Mouse (Mus musculus) intestine, embryonic 16.5 days (tissue): ENCODE results near the gene Intu. TPM values are rescaled to one million over a fixed set of nuclear protein-coding genes. Genes with fewer than 3 reads are reported as not detected.

Experiments used
- ATAC-seq: fragments of 200-750 bp; cut with Nextera tagmentation; 2 replicates; pipeline ENCODE4 v1.8.0; 2017; ENCODE audit warnings: moderate TSS enrichment, moderate library complexity
- H3K27ac ChIP-seq: fragments of 300-500 bp; sonication (generic); 2 replicates; pipeline ENCODE4 v1.5.1; 2014; ENCODE audit warnings: mild to moderate bottlenecking, low read length
- H3K27me3 ChIP-seq: fragments of 300-500 bp; sonication (generic); replicated peaks from 2 replicates; pipeline ENCODE4 v1.6.1; 2014; ENCODE audit warnings: low read length, control low read depth, mixed read lengths; ENCODE audit not compliant: control insufficient read depth, insufficient read depth
- H3K36me3 ChIP-seq: fragments of 300-500 bp; sonication (generic); 2 replicates; pipeline ENCODE4 v1.6.1; 2014; ENCODE audit warnings: low read length, control low read depth; ENCODE audit not compliant: control insufficient read depth, insufficient read depth
- H3K4me1 ChIP-seq: fragments of 300-500 bp; sonication (generic); 2 replicates; pipeline ENCODE4 v1.6.1; 2014; ENCODE audit warnings: low read length, control low read depth, mixed read lengths; ENCODE audit not compliant: control insufficient read depth, insufficient read depth
- H3K4me2 ChIP-seq: fragments of 300-500 bp; sonication (generic); 2 replicates; pipeline ENCODE4 v1.6.1; 2014; ENCODE audit warnings: low read depth, low read length, control low read depth
- H3K4me3 ChIP-seq: fragments of 300-500 bp; sonication (generic); 2 replicates; pipeline ENCODE4 v1.5.1; 2014; ENCODE audit warnings: mild to moderate bottlenecking, low read length
- H3K9ac ChIP-seq: fragments of 300-500 bp; sonication (generic); 2 replicates; pipeline ENCODE4 v1.6.1; 2014; ENCODE audit warnings: low read depth, low read length
- H3K9me3 ChIP-seq: fragments of 300-500 bp; sonication (generic); 2 replicates; pipeline ENCODE4 v1.6.1; 2016; ENCODE audit warnings: low read length, control low read depth; ENCODE audit not compliant: control insufficient read depth
- WGBS: fragments of 180-500 bp; shearing (Covaris S2); extraction: QIAGEN DNeasy Blood & Tissue Kit; methylation state at CpG from one replicate; pipeline ENCODE4 v1.1.7; 2014; 5-methylcytosine and 5-hydroxymethylcytosine counted together
- polyA plus RNA-seq: library from polyadenylated mRNA; unstranded; fragments of >200 nt; fragmentation: Nextera tagmentation; extraction: Ambion mirVana; gene quantifications from 2 replicates; pipeline ENCODE4 v1.2.1, GENCODE M21; 2015

Gene Intu
- polyA plus RNA-seq, 1 experiment from 2014 or later, result 1.9 TPM

DNA sequence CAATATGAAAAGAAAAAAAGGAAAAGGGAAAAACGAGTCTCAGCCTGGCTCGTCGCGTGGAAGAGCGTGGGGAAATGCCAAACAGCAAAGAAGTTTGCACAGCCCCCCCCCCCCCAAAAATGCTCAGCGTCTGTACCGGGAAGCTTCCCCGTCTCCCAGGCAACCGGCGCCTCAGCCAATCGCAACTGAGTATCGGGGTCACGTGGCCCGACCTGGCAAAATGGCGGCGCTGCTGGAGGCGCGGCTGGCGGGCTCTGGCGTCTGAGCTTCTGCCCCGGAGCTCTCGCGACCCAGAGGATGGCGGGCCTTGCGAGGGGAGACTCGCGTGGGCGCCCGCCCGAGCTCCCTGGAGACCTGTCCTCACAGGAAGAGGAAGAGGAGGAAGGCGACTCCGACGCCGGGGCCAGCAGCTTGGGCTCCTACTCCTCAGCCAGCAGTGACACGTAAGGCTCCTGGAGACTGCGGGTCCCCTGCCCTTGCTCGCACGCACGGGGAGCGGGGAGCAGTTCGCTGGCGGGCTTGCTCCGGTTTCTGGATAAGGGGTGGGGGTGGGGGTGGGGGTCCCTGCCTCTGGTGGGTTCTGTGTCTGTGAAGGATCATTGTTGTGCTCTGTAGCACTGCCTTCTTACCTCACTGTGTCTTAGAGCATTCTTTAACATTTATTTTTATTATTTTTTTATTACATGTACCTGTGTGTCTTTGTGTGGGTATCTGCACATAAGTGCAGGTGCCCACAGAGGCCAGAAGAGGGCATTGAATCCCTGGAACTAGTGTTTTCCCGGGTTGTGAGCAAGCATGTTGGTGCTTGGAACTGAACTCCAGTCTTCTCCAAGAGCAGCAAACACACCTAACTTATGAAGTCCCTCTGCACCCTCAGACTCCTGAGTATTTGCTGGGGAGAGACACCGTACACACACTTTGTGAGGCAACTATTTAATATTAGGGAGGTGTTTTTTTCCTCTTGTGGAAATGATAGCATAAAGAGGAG, 9.8 kb downstream of the Intu start:
- Histone ChIP-seq H3K4me3 (peak overlapping the region; percentile 89), H3K4me2 (peak overlapping the region; percentile 78), H3K9me3 (no peaks in the 10 kb centered on the region), H3K27ac (no peak overlapping the region), H3K4me1 (no peaks in the 10 kb centered on the region), H3K27me3 (no peaks in the 10 kb centered on the region), H3K36me3 (no peaks in the 10 kb centered on the region), H3K9ac (peak overlapping the region; percentile 84)
- ATAC-seq, result peak; percentile 95
- WGBS, result 3% methylated on average over 45 of the region's 45 CpGs

DNA sequence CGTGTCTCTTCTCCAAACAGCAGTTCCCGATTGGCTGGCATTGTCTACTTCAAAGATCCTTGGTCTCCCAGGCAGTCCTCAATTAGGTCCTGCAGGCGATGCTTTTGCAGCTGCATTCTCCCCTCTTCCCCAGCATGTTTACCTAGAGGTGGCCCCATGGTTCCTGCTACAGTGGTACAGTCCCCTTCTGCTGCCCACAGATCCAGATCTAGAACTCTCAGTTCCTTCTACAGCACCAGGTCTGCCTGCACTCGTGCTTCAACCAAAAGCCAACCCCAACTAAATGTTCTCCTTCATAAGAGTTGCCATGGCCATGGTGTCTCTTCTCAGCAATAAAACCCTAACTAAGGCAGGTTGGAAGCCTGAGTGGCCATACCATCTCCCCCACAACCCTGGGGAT, 15.5 kb downstream of the Intu start:
- ATAC-seq, result no peak
- Histone ChIP-seq H3K27ac (no peak overlapping the region), H3K4me2 (no peak overlapping the region), H3K4me1 (no peaks in the 10 kb centered on the region), H3K4me3 (no peak overlapping the region), H3K9ac (no peak overlapping the region), H3K27me3 (no peaks in the 10 kb centered on the region), H3K36me3 (no peaks in the 10 kb centered on the region), H3K9me3 (no peaks in the 10 kb centered on the region)
- 87% methylated on average over 4 of the region's 4 CpGs for WGBS

GRCm38 (mm10) chr3:40652941-40653352, 121.9 kb downstream of the Intu start:
- Histone ChIP-seq H3K4me2 (no peak overlapping the region), H3K4me1 (no peaks in the 10 kb centered on the region), H3K9me3 (no peaks in the 10 kb centered on the region), H3K27me3 (no peaks in the 10 kb centered on the region), H3K27ac (no peak overlapping the region), H3K4me3 (no peak overlapping the region), H3K9ac (no peak overlapping the region), H3K36me3 (no peaks in the 10 kb centered on the region)
- no peak for ATAC-seq
- WGBS, result 71% methylated on average over 10 of the region's 10 CpGs

GRCm38 (mm10) chr3:40653582-40653981, 122.5 kb downstream of the Intu start:
- Histone ChIP-seq H3K27ac (no peak overlapping the region), H3K27me3 (no peaks in the 10 kb centered on the region), H3K4me2 (no peak overlapping the region), H3K9me3 (no peaks in the 10 kb centered on the region), H3K4me1 (no peaks in the 10 kb centered on the region), H3K36me3 (no peaks in the 10 kb centered on the region), H3K4me3 (no peak overlapping the region), H3K9ac (no peak overlapping the region)
- ATAC-seq, result no peak
- WGBS, result 92% methylated on average over 16 of the region's 16 CpGs

DNA sequence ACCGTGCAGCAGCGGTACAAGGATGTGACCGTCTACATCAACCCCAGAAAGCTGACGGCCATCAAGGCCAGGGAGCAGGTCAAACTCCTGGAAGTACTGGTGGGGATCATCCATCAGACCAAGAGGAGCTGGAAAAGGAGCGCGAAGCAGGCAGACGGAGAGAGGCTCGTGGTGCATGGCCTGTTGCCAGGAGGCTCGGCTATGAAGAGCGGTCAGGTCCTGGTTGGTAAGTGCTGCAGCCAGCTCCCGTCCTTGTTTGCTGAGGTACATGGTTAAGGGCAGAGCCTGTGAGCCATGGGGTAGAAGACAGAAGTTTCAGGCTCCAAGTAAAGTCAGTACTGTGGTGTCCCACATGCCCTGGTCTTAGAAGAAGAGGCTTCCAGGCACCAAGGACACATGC, 122.9 kb downstream of the Intu start:
- 80% methylated on average over 11 of the region's 11 CpGs for WGBS
- H3K9ac ChIP-seq, result no peak overlapping the region

GRCm38 (mm10) chr3:40655571-40655970, 124.5 kb downstream of the Intu start:
- Histone ChIP-seq H3K4me3 (no peak overlapping the region), H3K27ac (no peak overlapping the region), H3K9me3 (no peaks in the 10 kb centered on the region), H3K4me2 (no peak overlapping the region), H3K27me3 (no peaks in the 10 kb centered on the region), H3K36me3 (no peaks in the 10 kb centered on the region), H3K4me1 (no peaks in the 10 kb centered on the region), H3K9ac (no peak overlapping the region)
- no peak for ATAC-seq
- 92% methylated on average over 11 of the region's 11 CpGs for WGBS

More for the DNA sequence above, 122.9 kb downstream of the Intu start:
- Histone ChIP-seq H3K4me1 (no peaks in the 10 kb centered on the region), H3K9me3 (no peaks in the 10 kb centered on the region), H3K36me3 (no peaks in the 10 kb centered on the region), H3K4me2 (no peak overlapping the region), H3K27me3 (no peaks in the 10 kb centered on the region), H3K27ac (no peak overlapping the region), H3K4me3 (no peak overlapping the region)
- ATAC-seq, result no peak

DNA sequence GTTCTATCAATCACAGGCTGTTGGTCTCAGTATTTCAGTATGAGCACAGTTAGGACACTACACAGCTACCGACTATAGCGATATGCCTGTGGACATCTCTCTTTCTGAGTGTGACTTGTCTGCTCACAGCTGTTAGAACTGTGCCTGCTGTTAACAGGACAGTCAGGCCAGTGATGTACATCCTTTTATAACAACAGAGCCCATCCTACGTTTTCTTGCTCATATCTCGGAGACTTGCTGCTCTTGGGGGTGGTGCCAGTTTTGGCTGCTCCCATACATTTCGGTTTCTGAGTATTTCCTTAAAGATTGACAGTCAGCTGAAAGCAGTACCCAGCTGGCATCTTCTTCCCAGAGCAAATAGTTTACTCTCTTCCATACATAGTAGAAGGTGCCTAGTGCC, 125.3 kb downstream of the Intu start:
- WGBS, result 92% methylated on average over 5 of the region's 5 CpGs
- no peaks in the 10 kb centered on the region for H3K9me3 ChIP-seq

GRCm38 (mm10) chr3:40660231-40660630, 129.1 kb downstream of the Intu start:
- Histone ChIP-seq H3K4me2 (no peak overlapping the region), H3K36me3 (no peaks in the 10 kb centered on the region), H3K27ac (no peak overlapping the region), H3K4me3 (no peak overlapping the region), H3K9me3 (no peaks in the 10 kb centered on the region), H3K4me1 (no peaks in the 10 kb centered on the region), H3K9ac (no peak overlapping the region), H3K27me3 (no peaks in the 10 kb centered on the region)
- WGBS, result 82% methylated on average over 2 of the region's 2 CpGs
- ATAC-seq, result no peak

More for the DNA sequence above, 125.3 kb downstream of the Intu start:
- no peak overlapping the region for H3K4me3 ChIP-seq
- no peak overlapping the region for H3K4me2 ChIP-seq
- no peak for ATAC-seq
- no peaks in the 10 kb centered on the region for H3K36me3 ChIP-seq
- H3K27me3 ChIP-seq, result no peaks in the 10 kb centered on the region
- no peak overlapping the region for H3K27ac ChIP-seq
- H3K9ac ChIP-seq, result no peak overlapping the region
- no peaks in the 10 kb centered on the region for H3K4me1 ChIP-seq

GRCm38 (mm10) chr3:40666109-40666508, 135.0 kb downstream of the Intu start:
- Histone ChIP-seq H3K27ac (no peak overlapping the region), H3K4me1 (no peaks in the 10 kb centered on the region), H3K9ac (no peak overlapping the region), H3K4me3 (no peak overlapping the region), H3K27me3 (no peaks in the 10 kb centered on the region), H3K4me2 (no peak overlapping the region), H3K36me3 (no peaks in the 10 kb centered on the region), H3K9me3 (no peaks in the 10 kb centered on the region)
- no peak for ATAC-seq
- WGBS, result 87% methylated on average over 4 of the region's 4 CpGs
